Mouse (Mus musculus): Measurements from ENCODE around the gene Surf4.

The Surf4 gene

DNA sequence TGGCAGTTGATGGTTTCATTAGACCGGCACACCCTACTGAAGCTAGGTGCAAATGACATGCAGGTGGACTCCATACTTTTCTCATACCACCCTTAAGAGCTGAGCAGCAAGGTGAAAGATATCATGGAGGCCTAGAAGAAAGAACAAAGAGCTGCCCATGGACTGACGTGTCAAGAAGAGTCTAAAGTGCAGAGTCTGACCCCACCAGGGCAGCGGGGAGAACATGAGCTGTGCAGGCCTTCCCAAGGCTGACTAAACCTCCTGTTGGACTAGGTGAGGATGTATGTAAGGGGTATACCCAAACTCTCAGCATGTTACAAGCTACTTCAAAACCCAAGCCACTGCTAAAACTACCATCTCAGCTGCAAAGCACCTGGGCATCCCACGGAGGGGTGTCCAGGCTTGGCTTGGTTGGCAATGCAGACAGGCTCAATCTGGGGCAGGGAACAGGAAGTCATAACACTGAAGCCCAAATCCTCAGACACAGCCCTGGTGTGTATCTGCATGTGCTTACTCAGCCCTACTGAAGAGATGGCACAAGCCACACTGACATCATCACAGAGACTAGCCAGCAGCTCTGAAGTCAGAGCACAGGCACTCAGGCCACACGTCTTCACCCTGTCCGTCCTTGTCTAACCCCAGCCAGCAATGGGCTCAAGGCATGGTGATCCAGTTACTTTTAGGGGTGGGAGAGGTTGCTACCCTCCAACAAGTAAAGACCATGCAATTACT, 5.8 kb downstream of the Surf4 start:
- no peak for DNase-seq

GRCm38 (mm10) chr2:26921784-26922183, 11.9 kb downstream of the Surf4 start:
- peak; percentile 36 for DNase-seq

DNA sequence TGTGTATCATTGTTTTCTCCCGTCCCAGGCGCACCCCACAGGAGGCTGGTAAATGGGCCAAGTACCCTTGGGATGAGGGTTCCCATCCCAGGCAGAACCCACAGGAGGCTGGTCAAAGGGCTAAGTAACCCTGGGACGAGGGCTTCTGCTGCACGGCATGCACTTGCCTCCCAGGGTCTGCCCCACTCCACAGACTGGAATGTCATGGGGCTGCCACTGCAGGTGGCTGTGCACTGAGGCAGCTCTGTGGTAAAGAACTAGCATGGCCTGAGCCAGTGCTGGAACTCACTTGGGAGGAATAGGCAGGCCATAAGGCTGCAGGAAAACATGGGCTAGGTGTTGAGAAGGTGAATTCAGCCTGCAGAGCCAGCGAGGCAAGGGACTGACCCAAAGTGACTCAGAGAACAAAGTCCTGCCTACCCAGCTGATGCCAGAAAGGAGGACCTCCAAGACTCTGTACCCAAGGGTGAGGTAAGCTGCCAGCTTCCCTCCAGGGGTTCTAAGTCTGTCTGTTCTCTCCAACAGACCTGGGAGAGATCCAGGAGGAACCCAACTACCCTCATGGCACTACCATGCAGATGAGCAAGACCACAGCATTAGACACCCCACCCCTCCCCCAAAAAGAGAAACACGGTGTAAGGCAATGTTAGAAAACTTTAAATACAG, 13.4 kb downstream of the Surf4 start:
- DNase-seq, result no peak

DNA sequence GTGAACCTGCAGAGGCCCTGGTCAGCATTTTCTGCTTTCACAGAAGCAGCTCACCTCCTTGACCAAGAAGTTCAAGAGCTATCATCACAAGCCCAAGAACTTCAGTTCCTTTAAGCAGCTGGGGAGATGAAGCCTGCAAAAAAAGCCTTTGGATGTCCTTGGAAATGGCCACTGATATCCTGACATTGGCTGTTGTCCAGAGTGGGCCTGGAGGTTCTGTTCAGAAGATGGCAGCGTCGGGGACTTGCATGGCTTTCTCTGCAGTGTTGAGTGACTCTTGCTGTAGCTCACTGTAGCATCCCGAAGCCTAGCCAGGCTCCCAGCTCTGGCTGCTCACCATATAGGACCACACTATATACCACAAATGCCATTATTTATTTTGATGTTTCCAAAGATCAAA, 14.0 kb downstream of the Surf4 start:
- no peak for DNase-seq

- no peak for DNase-seq
Observed at GRCm38 (mm10) chr2:26916738-26917137, 17.0 kb downstream of the Surf4 start.

DNA sequence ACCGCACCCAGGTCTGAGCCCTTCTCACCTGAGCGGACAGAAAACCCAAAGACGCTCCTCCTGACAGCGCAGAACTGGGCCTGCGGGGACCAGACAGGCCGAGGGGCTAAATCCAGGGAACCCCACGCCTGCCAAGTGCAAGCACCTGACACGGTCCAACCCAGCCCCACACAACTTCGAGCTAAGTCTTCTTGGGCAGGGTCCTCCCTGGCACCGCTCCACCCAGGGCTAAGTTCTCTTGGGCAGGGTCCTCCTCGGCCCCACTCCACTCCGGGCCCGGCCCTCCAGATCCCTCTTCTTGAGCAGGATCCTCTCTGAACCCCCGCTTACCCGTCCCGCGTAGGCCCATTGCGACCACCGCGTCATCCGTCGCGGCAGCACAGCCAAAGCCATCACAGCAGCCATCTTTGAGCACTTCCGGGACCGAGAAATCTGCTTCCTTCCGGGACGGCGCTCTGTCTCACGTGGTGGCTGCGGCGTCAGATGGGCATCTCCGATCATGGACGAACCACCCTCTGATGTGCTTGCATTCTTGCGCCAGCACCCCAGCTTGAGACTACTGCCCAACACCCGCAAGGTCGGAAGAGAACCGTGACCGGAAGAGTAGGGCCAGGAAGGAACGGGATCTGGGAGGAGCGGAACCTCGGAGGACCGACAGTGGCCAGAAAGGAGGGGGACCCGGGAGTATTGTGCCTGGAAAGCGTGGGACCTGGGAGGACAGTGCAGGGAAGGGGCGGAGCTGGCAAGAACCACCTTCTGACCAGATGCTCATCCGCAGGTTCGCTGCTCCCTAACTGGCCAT, 17.6 kb downstream of the Surf4 start, which contains the start of the genes Surf2 and Surf1:
Gene Surf2, plus strand, starts transcription at position 441 of the 802 bp plus-strand sequence.
Gene Surf1, minus strand, starts transcription at position 604 of the 802 bp plus-strand sequence.
- peak; percentile 87 for DNase-seq

DNA sequence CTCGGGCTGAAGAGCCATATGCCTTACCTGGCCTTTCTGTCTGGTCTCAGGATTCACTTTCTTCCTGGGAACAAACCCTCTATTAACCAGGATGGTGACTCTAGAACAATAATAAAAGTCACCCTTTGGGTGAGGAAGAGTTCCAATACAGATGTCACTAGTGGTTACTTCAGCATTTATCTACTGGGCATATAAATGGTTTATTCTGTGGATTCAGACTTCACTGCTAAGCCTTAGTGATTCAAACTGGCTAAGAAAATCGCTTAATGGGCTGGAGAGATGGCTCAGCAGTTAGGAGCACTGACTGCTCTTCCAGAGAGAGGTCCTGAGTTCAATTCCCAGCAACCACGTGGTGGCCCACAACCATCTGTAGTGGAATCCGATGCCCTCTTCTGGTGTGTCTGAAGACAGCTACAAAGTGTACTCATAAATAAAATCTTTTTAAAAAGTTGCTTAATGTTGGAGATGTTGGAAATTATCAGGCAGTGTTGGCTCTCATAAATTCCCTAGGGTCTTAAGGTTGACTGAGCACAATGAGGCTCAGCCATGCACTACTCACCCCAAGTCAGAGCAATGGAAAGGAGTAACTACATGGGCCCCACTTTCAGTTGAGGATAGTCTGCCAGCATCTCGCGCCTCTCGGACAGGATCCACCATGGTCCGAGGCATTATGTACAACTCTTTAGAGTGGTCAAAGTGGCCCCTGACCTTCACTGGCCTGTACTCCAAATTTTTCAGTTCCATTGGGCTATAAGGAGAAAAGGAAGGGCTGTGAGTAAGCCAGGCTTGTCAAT, 19.4 kb downstream of the Surf4 start:
- no peak for DNase-seq

DNA sequence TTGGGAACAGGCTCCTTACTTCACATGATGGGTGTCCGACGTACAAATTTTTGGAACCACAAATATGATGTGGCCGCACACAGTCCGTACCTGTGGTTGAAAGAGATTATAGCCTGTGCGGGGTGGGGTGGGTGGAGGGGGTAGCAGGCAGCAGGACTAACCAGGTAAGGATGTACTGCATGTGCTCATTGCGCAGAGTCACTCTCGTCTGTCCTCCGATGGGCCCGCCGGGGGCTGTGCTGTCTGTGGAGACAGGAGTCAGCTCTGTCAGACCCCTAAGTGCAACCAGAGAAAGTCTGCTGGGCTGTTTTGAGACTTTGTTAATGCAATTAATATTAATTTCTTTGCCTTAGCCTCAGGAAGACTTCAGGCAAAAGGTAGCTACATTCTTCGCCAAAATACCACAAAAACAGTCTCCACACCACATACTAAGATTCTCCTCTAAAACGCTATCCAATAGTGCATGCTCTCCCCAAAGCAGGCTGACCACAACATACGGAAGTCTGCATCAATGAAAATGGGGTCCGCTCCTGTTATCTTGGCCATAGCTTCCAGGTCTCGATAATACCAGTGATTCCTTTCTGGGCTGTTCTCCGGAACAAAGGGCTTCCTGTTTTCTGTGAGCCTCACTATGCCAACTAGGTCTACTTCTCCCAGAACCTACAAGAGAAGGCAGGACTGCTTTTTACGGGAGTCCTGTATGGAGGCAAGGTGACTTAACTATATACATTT, 20.1 kb downstream of the Surf4 start:
- DNase-seq, result no peak

DNA sequence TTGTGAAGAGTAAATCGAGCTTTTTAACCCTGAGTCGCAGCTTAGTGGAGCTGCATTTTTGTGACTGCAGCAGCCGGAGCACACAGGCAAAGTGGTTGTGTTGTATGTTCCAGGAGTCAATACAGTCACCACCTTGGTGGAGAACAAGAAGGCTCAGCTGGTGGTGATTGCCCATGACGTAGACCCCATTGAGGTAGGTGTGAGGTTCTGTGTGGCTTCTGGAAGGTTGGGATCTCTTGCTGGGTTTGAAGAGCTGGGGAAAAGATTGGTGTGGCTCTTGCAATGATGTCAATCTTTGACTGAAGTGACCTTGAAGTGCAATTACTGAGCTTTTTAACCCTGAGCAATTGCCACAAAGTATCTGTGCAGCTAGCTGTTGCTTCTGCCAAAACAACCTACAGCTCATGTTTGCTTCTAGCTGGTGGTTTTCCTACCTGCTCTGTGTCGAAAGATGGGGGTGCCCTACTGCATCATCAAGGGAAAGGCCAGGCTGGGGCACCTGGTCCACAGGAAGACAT, 21.4 kb downstream of the Surf4 start:
- DNase-seq, result no peak

- DNase-seq, result peak; percentile 53
Observed at GRCm38 (mm10) chr2:26910994-26911765, 22.5 kb downstream of the Surf4 start.

DNA sequence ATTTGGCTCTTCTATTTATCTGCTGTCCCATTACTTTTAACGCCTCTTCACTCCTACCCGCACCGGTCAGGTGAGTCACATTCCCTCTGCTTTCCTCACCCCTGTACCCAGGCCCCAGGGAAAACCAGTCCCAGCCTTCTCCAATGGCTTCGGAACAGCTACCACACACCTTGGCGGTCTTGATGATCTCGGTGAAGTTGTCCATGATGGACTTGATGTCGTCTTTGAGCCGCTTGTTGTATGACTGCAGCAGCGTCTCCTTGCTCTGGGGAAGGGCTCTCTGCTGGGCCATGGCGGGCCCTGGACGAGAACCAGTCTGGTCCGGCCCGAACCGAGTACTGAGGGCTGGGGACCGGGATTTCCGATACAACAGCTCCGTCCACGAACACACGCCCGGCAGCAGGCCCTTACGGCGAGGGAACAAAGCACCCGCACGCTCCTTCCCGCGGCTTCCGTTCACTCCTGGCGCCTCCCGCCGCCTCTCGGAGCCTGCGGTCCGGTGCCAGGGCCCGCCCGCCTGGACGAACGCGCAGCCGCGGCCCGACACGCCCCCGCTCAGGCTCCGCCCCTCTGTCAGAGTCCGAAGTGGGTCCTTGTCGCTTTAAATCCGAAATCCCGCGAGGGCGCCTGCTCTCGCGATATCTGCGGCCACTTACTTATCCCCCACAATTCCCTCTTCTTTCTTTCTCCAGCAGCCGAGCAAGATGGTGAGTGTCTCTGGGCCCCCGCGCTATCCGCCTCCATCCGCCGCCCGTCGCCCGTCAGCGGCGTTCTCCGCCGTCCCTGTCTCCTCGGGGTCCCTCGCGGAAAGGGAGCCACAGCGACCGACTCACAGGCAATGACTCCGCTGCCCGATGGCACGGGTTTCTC, 23.4 kb downstream of the Surf4 start, which contains the start of the genes Med22 and Rpl7a:
Gene Med22, minus strand, starts transcription at position 554 of the 870 bp plus-strand sequence.
Gene Rpl7a, plus strand, starts transcription at position 641 of the 870 bp plus-strand sequence.
- peak; percentile 100 for DNase-seq

DNA sequence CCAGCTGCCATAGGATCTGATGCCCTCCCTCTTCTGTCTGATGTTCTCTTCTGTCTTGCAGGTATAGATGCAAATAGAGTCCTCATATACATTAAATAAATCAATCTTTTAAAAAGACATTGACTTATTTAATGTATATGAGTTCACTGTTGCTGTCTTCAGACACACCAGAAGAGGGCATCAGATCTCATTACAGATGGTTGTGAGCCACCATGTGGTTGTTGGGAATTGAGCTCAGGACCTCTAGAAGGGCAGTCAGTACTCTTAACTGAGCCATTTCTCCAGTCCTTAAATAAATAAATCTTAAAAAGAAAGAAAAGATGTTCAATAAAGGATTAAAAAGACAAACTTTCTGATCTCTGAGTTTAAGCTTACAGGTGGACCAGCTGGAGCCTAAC, 24.3 kb downstream of the Surf4 start:
- DNase-seq, result no peak

- no peak for DNase-seq
Observed at GRCm38 (mm10) chr2:26908710-26909386, 24.9 kb downstream of the Surf4 start.

- peak; percentile 63 for DNase-seq
Observed at GRCm38 (mm10) chr2:26907109-26907508, 26.6 kb downstream of the Surf4 start.

DNA sequence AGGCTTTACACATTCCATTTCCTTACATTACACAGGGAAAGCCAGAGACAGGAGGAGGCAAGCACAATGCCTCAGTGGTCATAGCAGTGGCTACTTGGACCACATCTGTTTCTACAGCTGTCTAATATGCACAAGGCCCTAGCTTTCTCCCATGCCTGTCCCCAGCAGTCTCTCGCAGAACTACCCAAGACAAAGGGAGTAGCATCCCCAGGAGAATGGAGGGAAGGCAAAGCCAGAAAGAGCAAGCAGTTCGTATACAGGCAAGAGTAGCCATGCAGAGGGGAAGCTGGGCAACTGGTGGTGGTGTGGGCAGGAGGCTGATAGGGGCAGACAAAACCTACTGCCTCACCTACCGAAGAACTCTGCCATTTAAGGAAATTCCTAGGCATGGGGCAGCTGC, 27.3 kb downstream of the Surf4 start:
- no peak for DNase-seq

- DNase-seq, result no peak
Observed at GRCm38 (mm10) chr2:26905936-26906335, 27.8 kb downstream of the Surf4 start.

DNA sequence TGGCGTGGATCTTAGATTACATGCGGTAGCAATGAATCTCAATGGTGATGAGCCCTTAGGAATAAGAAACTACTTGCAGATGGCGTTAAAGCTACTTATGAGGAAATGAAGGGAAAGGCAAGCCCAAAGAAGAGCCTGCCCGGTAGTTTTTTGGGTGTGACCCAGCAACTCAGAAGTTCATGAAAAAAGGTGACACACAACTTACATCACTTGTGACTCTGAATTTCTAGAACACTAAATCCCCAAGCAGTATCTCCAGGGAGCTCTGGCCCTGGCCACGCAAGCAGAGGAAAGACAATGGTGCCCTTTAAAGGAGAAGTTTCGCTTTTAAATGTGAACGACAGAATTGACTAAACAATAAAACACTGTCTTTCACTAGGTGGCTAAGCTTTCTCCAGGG, 30.4 kb downstream of the Surf4 start:
- no peak for DNase-seq

DNA sequence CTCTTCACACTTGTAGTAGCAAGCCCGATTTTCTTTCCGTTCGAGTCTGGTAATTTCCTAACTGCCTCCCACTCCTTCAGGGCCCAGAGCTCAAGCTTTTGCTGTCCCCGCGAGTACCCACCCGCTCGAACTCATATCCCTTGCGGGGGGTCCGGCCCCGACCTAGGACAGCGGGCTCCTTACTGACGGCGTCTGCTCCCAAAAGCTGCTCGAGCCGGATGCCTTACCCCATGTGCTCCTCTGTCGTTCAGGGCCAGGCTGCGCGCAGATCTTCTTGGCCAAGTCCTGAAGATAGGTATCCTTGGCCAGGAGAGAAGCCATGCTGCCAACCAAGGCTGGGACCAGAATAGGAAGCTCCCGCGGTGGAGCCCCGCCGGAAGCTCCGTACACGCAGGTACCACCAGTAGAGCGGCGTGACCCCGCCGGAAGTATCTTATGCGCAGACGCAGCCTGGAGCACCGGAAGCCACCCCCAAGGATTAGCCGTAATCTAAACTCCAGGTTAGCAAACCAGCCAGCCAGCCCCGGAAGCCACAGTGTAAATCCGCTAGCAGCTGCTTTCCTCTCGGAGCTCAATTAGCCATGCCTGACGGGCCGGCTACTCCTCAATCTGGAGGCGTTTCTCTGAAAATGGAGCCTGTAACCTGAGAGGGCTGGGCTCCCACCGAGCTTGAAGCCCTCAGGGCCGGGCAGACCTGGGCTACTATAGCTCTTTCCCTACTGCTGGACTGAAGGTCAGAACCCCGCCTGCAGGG, 31.1 kb downstream of the Surf4 start, which contains the start of gene Surf6:
Gene Surf6, minus strand, starts transcription at position 413 of the 754 bp plus-strand sequence.
- peak; percentile 98 for DNase-seq
